Mouse (Mus musculus) large intestine, adult 2 months (tissue): ENCODE measurements at regions not wholly inside any gene's neighbourhood (a gene's known extent, or its start where the extent isn't known, plus 50 kb on each side); places are given as distances from the start of the nearest gene placed in this dataset.

Experiments used
- DNase-seq: peaks from one replicate; pipeline ENCODE4 v3.0.0-alpha.2; 2012; ENCODE audit warnings: low read depth, low spot score
- WGBS: fragments of 180-500 bp; shearing (Covaris S2); methylation state at CpG from one replicate; pipeline ENCODE4 v1.1.7; 2018; 5-methylcytosine and 5-hydroxymethylcytosine counted together

DNA sequence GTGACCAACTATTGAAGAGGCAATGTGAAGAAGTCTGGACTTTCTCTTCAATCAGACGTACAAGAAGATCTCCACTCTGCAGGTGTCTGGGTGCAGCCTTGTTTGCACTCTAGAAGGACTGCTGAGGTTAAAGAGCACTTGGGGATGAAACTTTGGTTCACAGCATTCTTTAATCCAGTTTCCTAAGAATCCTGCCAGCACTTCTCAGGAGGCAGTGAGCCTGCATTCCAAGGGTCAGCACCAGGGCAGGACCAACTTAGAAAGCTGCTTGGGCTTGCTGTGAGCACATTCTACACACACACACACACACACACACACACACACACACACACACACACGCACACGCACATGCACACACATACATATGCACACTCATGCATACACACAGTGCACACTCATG lies 304.4 kb downstream of the Hlx start:
- 71% methylated on average over 3 of the region's 3 CpGs for WGBS
- DNase-seq, result no peak

DNA sequence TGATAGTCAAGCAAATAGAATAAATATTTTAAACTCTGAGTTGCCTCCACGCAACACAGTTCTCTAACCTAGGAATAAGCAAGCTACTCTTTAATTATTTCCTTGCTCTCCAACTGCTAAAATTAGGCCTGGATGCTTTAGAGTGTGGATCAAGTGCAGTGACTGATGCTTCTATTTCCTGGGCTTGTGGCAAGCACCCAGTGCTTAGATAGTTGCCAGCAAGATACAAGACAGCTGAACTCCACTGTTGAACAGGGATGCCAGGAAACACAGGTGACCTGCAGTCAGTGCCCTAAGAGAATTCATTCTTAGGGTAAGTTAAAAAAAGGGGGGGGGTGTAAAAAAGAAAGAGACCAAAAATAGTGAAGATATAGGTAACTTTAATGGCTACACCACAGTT lies 306.7 kb downstream of the Hlx start:
- DNase-seq, result no peak
- WGBS, result 80% methylated on average over 1 of the region's 1 CpGs

DNA sequence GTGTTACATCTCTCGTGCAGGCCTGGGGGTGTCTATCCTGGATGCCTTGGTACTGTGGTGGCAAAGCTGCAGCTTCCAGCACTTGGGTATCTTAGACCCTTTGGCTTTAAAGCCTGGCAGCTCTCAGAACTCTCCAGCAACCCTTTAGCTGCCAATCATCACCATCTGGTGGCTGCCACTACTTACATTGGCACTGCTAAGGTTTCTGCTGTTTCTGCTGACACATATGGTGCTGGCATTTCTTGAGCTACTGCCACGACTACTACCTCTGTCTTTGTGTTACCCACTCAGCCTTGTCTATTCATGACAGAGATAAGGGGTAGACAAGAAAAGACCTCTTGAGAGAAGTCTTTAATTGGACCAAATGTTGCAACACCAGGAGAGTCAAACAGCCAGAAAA lies 308.4 kb downstream of the Hlx start:
- DNase-seq, result no peak
- 84% methylated on average over 2 of the region's 2 CpGs for WGBS

DNA sequence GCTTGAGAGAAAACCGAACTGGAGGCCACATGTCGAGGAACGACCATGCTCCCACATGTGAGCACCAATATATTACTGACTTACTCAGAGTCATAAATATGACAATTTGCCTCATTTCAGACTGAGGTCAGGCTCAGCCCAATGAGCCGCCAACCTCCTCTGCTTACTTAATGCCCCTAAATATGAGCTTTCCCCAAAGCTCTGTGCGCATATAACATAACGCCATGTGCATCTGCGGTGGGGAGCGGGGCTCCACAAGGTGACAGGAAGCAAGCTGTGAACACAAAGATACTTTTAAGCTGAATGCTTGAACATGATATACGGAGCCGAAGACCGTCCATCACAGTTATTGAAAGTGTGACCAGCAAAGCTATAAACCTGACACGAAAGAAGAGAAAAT lies 319.8 kb downstream of the Hlx start:
- WGBS, result 82% methylated on average over 12 of the region's 12 CpGs
- no peak for DNase-seq

DNA sequence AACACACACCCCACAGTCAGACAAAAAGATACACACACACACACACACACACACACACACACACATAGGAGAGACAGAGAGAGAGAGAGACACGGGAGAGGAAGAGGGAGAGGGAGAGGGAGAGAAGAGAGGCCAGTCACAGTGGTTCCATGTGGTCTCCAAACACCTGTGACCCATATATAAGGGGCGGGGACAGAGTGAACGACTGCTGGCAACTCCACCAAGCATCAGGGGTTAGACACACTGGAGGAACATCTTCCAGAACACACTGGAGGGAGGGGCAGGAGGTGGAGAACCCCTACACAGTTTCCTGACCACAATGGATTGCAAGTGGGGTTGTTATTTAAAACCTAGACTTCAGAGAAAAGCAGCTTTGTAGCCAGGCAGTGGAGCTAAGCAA lies 321.4 kb downstream of the Hlx start:
- DNase-seq, result no peak
- WGBS, result 37% methylated on average over 3 of the region's 3 CpGs

DNA sequence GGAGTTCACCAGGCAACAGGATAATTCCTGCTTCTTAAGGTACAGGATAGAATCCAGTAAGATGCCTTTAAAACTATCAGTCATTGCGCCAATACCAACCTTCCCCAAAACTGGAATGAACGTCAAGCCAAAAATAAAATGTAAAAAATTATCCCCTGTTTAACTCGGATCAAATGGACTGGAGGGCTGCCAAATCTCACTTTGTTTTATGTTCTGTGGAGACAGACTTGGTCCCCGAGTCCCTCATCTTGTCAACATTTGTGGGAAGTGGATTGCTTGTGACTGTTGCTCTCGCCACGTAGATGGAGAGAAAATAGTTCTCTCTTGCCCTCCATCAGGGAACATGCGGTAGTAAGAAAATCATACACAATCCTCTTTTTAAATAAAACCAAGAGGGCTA lies 322.4 kb downstream of the Hlx start:
- 62% methylated on average over 7 of the region's 7 CpGs for WGBS
- DNase-seq, result no peak

DNA sequence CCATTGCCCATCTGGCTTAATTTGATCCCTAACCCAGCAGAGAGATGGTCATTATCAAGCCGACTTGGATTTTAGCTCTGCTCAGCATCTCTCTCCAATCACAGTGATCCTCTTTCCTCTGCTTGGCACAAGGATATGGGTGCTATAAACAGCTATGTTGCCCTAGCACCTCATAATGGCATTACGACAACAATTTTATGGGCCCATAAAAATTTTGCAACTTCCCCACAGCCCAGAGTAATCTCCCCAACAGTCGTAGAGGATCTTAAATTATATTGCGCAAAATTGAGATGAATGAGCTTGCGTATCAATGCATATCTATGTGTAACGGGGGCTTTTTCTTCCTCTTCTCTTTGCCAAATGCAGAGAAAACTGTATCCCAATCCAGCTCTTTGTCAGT lies 329.4 kb downstream of the Hlx start:
- 27% methylated on average over 6 of the region's 6 CpGs for WGBS
- DNase-seq, result peak; percentile 13

DNA sequence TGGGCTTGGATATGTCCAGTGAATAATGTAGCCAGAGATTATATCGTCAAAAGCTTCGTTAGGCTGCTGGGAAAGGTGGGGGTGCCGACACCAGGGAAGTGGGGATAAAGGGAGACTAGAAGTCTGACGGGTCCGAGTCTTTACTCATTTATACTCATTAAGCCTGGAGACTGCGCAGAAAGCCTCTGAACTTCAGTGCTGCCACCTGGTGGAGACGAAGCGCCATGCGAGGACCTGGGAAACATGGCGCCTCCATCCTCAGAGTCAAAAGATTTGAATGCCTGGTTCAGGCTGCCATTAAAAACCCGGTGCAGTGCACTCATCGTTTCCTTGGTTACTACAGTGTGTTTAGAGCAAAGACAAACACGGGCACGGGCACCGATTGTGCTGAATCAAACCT lies 337.2 kb downstream of the Hlx start:
- WGBS, result 41% methylated on average over 15 of the region's 15 CpGs
- peak; percentile 22 for DNase-seq

DNA sequence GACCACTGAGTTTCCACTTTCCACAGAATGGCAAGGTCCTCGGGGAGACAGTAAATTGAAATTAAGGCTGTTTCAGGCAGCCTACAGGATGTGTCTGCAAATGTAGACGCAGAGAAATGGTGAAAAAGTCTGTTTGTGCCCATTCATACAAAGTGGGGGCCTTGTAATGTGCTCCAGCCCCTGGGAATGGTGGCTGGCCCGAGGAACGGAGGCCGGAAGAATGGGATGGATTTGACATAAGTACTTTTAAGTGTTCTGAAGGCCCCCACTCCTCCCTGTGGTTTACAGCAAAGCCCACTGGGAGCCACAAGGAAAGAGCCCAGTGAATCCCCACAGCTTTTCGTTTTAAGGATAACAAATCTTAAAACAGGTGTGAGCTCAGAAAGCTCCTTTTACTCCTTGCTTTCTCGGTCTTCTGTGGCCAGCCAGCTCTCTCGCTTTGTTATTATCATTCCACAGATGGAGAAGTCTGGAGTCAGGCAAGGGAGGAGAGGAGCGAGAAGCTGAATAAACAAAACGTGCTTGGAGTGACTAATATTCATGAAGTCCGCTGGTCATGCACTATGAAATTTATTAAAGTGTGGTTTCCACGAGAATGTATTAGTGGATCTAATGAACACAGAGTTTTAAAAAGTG lies 337.7 kb downstream of the Hlx start:
- no peak for DNase-seq
- 67% methylated on average over 12 of the region's 12 CpGs for WGBS

DNA sequence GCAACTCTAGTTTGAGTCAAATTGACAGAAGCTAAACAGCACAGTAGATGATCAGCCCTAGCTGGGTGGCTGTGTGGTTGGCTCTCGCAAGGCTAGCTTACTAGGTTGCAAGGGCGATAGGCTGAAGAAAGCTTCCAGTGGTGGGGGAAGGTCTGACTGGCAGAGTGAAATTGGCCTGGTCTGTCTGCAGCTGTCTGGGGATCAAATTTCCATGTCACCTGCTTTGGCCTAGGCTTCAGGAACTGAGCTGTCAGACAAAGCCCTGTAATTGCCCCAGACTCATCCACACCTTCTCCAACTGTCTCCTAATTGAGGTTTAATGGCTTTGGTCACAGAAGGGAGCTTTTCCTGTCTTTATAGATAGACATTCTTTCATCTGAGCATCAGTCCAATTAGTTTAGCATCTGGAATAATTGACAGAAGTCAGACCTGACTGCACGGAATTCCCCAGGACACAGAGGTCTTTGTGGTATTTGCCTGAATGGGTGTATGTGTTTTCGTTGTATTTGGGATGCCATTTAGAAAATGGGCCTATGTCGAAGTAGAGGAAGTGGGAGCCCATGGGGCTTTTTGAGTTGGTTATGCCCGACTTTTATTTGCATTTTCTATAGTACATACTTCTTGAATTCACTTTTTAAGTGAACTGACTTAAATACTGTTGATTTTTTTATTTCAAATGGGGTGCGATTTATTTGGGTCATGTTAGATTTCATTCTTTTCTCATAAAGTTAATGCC lies 348.2 kb downstream of the Hlx start:
- no peak for DNase-seq
- WGBS, result 79% methylated on average over 7 of the region's 7 CpGs

DNA sequence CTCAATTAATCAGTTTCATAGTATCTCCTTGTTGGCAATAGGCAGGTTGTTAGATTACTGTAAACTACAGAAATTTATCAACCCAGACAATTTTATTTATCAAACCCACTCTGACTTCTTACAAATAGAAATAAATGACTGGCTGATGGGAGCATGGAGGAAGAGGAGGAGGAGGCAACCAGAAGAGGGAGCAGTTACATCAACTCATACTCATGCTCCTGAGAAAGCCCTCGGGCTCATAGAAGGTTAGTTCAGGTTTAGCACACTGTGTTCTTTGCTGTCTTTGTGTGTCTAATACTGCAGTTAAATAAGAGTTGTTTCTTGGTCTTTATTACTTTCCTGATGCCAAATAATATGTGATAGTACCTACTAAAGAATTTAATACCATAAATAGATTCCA lies 344.6 kb upstream of the 1700056E22Rik start:
- WGBS, result 64% methylated on average over 1 of the region's 1 CpGs
- DNase-seq, result no peak

DNA sequence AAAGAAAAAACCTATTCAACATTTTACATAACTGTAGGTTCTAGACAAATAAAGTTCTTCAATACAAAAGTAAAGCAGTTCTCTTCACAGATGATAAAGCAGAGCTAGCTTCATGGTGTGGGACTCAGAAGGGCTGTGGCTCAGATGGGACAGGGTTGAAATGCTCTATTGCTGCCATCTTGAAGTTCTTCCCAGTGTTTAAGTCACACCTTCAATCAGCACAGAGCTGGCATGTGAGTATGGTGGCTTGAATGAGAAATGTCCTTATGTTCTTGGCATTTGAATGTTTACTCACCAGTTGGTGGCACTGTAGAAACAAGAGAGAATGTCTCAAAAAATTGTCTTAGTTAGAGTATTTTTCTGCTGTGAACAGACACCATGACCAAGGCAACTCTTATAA lies 330.9 kb upstream of the 1700056E22Rik start:
- DNase-seq, result no peak

DNA sequence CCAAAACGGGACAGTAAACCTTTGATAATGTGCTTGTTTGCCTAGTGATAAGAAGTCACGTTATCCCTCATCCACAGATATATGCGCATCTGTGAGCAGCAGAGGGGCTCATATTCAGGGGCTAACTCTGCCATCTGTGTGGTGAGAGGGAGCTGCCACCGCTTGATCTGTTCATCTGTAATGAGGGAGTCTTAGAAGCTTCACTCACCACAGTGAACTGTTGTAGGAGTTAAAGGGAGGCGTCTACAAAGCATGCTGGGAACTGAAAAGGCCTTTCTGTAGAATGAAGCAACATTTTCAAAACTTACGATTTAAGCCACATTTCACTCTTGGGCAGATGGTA lies 324.1 kb upstream of the 1700056E22Rik start:
- WGBS, result 55% methylated on average over 6 of the region's 6 CpGs
- no peak for DNase-seq

DNA sequence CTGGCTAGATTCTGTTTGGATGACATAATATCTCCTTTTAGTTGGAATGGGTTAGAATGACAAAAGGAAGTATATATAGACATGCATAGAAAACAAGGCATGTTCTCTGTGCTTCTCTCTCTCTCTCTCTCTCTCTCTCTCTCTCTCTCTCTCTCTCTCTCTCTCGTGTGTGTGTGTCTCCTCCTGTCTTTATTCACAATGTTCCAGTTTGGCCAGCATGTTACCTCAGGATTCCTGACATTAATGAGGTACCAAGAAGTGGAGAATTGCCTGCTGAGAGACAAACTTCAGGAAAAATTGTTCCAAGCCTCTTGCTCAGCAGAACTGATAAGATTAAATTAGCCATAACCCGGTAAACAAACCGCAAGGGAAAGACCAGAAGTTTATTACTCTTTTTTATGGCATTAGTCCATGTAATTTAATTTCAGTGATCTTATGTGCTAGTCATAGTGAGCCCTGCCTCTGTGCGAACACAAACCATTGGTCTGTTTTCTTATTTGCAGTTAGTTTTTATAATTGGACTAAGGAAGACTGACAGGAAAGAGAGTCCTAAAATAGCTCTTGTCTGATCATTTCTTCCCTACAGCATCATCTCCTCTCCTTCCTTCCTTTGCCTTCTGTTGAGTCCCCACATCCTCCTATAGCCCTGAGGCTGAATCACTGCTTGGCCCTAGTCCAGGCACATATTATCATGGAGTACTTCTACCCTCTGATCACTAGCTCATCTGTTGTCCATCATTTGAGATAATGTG lies 323.5 kb upstream of the 1700056E22Rik start:
- WGBS, result 13% methylated on average over 4 of the region's 4 CpGs
- no peak for DNase-seq

DNA sequence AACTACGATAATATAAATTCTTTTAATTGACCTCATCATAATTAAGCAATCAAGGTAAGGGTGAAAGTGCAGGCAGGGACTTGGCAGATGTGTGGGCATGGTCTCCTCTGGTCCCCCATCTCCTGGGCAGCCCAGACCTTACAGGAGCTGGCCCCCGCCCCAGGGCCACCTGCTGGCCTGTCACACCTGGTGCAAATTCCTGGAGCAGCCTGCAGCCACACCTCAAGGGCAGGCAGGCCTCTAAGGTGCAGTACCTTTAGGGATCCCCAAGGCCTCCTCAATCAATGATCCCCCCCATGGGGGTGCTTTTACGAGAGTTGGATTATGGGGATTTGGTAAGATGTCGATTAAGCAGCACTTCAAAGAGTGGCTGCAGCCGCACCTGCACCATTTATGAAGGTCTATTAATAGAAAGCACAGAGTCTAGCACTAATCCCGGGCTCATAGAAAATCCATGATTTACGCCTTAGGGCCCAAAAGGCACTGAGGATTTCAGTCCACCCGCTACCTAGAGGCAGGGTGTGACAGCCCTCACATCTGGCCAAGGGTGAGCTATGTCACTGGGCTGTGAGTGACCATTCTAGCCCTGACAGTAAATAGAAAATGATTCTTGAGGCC lies 319.8 kb upstream of the 1700056E22Rik start:
- WGBS, result 76% methylated on average over 8 of the region's 8 CpGs
- DNase-seq, result no peak

DNA sequence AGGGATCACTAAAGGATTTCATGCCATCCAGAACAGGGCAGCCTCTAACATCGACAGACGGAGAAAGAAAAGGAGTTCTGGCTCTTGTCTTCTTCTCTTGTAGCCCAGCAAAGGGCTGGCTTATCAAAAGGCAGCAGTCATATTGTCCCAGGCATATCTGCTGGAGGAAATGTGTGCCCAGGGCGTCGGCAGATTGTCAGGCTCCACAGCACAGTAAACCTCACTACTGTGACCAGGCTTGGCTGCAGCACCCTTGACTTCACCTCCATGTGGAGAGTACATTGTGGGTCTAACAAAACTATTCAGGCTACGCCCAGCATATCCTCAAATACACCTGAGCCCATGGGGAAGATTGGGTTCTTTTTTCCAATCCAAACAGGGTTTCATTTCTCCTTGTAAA lies 317.7 kb upstream of the 1700056E22Rik start:
- DNase-seq, result peak; percentile 44
- WGBS, result 40% methylated on average over 5 of the region's 5 CpGs

DNA sequence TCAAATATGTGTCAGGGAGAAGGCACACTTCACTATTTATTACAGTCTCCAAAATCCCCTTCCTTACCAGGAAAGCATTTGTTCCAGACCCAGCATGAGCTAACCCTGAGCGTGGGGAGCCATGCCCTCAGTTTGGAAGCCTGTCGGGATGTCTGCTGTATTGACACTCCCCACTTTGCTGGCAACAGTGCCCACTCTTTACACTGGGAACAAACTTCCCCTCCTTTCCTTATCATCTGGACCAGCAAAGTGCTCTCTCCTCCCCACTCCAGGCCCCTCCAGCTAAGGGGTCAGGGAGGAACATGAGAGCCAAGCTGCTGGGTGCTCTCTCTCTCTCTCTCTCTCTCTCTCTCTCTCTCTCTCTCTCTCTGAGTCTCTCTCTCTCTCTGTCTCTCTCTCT lies 310.7 kb upstream of the 1700056E22Rik start:
- WGBS, result 56% methylated on average over 2 of the region's 2 CpGs

DNA sequence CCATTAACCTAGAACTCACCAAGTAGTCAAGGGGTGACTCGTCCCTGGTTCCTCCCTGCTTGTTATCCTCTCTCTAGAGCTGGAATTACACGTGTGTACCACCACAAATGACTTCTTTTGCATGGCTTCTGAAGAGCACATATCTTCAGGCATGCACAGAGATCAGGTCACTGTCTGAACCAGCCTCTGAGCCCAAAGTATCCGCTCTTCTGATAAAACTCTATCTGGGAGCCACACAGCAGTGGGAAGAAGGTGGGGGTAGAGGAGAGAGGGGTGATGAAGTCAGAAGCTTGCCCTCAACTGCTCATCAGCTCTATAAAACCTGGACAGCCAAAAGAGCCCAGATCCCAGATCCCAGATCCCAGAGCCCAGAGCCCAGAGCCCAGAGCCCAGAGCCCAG lies 301.9 kb upstream of the 1700056E22Rik start:
- 90% methylated on average over 3 of the region's 3 CpGs for WGBS
- no peak for DNase-seq

More for the DNA sequence above, 310.7 kb upstream of the 1700056E22Rik start:
- no peak for DNase-seq

DNA sequence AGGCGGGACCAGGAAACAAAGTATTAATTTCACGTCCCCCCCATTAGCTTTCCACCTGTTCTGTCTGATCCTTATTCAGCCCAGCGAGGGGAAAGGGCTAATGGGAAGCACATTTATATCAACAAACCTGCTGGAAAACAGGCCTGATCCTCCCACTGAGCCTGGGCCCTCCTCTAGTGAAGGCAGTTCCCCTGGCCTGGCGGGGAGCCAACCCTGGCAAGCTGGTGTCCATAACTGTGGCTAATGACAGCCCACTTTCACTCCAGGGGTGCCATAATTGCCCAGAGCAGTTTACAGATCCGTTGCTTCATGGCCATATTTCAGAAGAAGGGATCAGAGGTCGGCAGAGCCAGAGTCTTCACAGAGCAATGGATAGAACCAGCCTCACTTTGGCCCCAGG lies 301.2 kb upstream of the 1700056E22Rik start:
- DNase-seq, result no peak
- WGBS, result 39% methylated on average over 6 of the region's 6 CpGs

DNA sequence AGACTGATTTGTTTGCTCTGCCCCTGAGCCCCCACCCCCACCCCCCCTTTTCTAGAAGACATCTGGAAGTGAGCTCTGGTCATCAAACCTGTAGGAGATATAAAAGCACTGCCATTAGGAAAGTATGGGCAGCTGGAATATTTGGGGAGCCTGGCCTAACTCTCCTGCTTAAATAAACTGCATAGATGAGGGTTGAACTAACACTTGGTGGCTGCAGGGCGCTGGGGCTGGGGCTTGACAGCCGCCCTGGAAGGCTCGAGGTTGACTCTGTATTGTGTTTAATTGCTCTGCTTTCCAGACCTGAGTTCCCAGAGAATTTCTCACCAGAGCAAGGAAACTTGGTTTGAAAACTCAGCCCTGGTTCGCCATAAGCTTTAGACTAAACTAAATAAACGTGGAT lies 300.7 kb upstream of the 1700056E22Rik start:
- DNase-seq, result no peak
- 57% methylated on average over 5 of the region's 5 CpGs for WGBS

DNA sequence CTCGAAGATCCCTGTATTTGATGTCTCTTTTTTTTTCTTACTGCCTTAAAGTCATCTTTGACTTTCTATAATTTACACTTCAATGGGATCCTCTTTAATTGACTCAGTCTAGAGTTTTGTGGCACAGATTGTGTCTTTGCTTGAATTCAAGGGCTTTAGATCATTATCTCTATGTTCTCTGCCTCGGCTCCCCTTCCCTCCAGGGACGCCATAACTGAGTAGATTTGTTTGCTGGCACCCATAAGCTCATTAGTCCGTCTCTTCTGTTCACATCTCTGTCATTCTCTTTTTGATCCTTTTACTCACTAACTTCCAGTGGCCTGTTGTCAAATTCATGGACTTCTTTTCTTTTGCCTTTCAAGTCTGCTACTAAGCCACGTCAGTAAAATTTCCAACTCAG lies 299.0 kb upstream of the 1700056E22Rik start:
- 93% methylated on average over 5 of the region's 5 CpGs for WGBS
- no peak for DNase-seq
